9 mouse cellular contexts compared by ENCODE assay signal in genomic region chr5:76779094-76779615, GRCm38 (mm10).
DNase-seq lines count a peak whose midpoint lies in the region; ATAC-seq and TF ChIP-seq lines count a peak whose summit lies in the region.
"Had no signal": no experiment of that assay in that cellular context is flagged by ENCODE, and none has a peak within 500 bp of the region (broad histone marks: within the 10 kb centered on the region; RNA-seq: fewer than 3 reads in every experiment).

No protein-coding gene starts in this region.

- TF ChIP-seq EP300 in CH12.LX (IDR thresholded peaks at IDR 0.05; ENCODE audit: low read length): no peak

- peak overlapping the region in 1 of 3 experiments; percentile 38 for H3K4me3 ChIP-seq in CH12.LX (replicated peaks in 1 of 3; ENCODE audit: low read depth in 2 of 3, low read length in 2 of 3, poor library complexity in 1 of 3)
- H3K4me3 ChIP-seq in bone marrow macrophage, adult 2 months (ENCODE audit: insufficient read depth, low read length): peak overlapping the region; percentile 53
- no peak overlapping the region for H3K4me3 ChIP-seq in kidney, embryonic 15.5 days (replicated peaks)
- H3K4me3 ChIP-seq: embryonic facial prominence, embryonic 15.5 days had no signal

- no peaks in the 10 kb centered on the region for H3K79me2 ChIP-seq in CH12.LX (replicated peaks; ENCODE audit: control insufficient read depth, extremely low read depth, insufficient read depth, poor library complexity, severe bottlenecking)

- H3K9ac ChIP-seq in CH12.LX (ENCODE audit: insufficient read depth, low read depth): no peak overlapping the region
- no peak overlapping the region for H3K9ac ChIP-seq in kidney, embryonic 15.5 days
- H3K9ac ChIP-seq: embryonic facial prominence, embryonic 15.5 days had no signal

- H3K27ac ChIP-seq in CH12.LX (ENCODE audit: insufficient read depth, low read depth): no peak overlapping the region
- peak overlapping the region; percentile 49 for H3K27ac ChIP-seq in bone marrow macrophage, adult 2 months (ENCODE audit: insufficient read depth, low read depth, low read length)
- no peak overlapping the region for H3K27ac ChIP-seq in kidney, embryonic 15.5 days
- H3K27ac ChIP-seq: embryonic facial prominence, embryonic 15.5 days had no signal

- TF ChIP-seq CTCF in CH12.LX (conservative IDR thresholded peaks at IDR 0.05 in 1 of 2, IDR thresholded peaks at IDR 0.05 in 1 of 2; ENCODE audit: low read depth in 2 of 2, low read length in 2 of 2): no peak
- no peak for TF ChIP-seq CTCF in bone marrow macrophage, adult 2 months (IDR thresholded peaks at IDR 0.05; ENCODE audit: low read depth, low read length)

- WGBS in kidney, embryonic 15.5 days: 60% methylated on average over 14 of the region's 14 CpGs

- no peaks in the 10 kb centered on the region for H3K27me3 ChIP-seq in CH12.LX (replicated peaks)
- no peaks in the 10 kb centered on the region for H3K27me3 ChIP-seq in kidney, embryonic 15.5 days
- H3K27me3 ChIP-seq: embryonic facial prominence, embryonic 15.5 days had no signal

- H3K9me3 ChIP-seq in CH12.LX (replicated peaks; ENCODE audit: low read length): no peaks in the 10 kb centered on the region
- no peaks in the 10 kb centered on the region for H3K9me3 ChIP-seq in kidney, embryonic 15.5 days (replicated peaks)
- H3K9me3 ChIP-seq: embryonic facial prominence, embryonic 15.5 days had no signal

- dilution Hi-C loops in CH12.LX (cut with MboI; ENCODE audit: extremely low pct_ligation_motif_present, extremely low pct_unique_long_range_greater_than_20kb, low sequenced_read_pairs): no loop called here

- peaks cover 0 to 6% of the 10 kb centered on the region in 2 experiments; a peak in 2 of 4 replicates for H3K4me1 ChIP-seq in CH12.LX (ENCODE audit: control insufficient read depth in 1 of 2, insufficient read depth in 2 of 2)
- H3K4me1 ChIP-seq in bone marrow macrophage, adult 2 months (ENCODE audit: control insufficient read depth, insufficient read depth, low read length): peaks cover 5% of the 10 kb centered on the region
- H3K4me1 ChIP-seq in kidney, embryonic 15.5 days: 0 out of 2 replicates have a peak, but pooled peaks cover 5% of the 10 kb centered on the region

- H3K4me2 ChIP-seq in CH12.LX (ENCODE audit: insufficient read depth, low read depth, poor library complexity, severe bottlenecking): peak overlapping the region; percentile 69
- H3K4me2 ChIP-seq in kidney, embryonic 15.5 days: no peak overlapping the region
- H3K4me2 ChIP-seq: embryonic facial prominence, embryonic 15.5 days had no signal

- no peak for DNase-seq in CH12.LX (ENCODE audit: extremely low read depth)
- peak; percentile 8 for DNase-seq in induced T-regulatory cell, adult 2 months (ENCODE audit: low read depth)
- DNase-seq in cerebellum, adult 11 months: no peak
- no peak for DNase-seq in urinary bladder, postnatal 25 days (ENCODE audit: low spot score)
- DNase-seq in kidney, adult 18-20 months: no peak

- TF ChIP-seq POLR2A in CH12.LX (IDR thresholded peaks at IDR 0.05; ENCODE audit: low read depth, low read length): no peak
- TF ChIP-seq POLR2A in bone marrow macrophage, adult 2 months (IDR thresholded peaks at IDR 0.05; ENCODE audit: borderline replicate concordance, low read depth, low read length): no peak

- peak; percentile 88 for ATAC-seq in monocyte, adult 5-6 weeks (replicated peaks; ENCODE audit: insufficient number of reproducible peaks, low FRiP score, low TSS enrichment, poor library complexity, severe bottlenecking)
- ATAC-seq in kidney, embryonic 15.5 days (replicated peaks; ENCODE audit: low FRiP score): no peak

- in situ Hi-C loops in CH12.LX (cut with MboI; ENCODE audit: low pct_ligation_motif_present, low pct_unique_long_range_greater_than_20kb, low sequenced_read_pairs): no loop called here

- no peaks in the 10 kb centered on the region for H3K36me3 ChIP-seq in CH12.LX (replicated peaks in 1 of 2; ENCODE audit: control insufficient read depth in 1 of 2, insufficient read depth in 1 of 2, low read length in 1 of 2)
- no peaks in the 10 kb centered on the region for H3K36me3 ChIP-seq in kidney, embryonic 15.5 days
- H3K36me3 ChIP-seq: embryonic facial prominence, embryonic 15.5 days had no signal

- no peak for TF ChIP-seq RAD21 in CH12.LX (IDR thresholded peaks at IDR 0.05; ENCODE audit: low read depth, low read length)

TF ChIP-seq in CH12.LX, 34 proteins besides CTCF, POLR2A, EP300 and RAD21:
- TF ChIP-seq RCOR1 (conservative IDR thresholded peaks at IDR 0.05; ENCODE audit: low read depth, low read length): no peak
- TF ChIP-seq MAZ (IDR thresholded peaks at IDR 0.05; ENCODE audit: low read depth, low read length): no peak
- no peak for TF ChIP-seq MAX (IDR thresholded peaks at IDR 0.05; ENCODE audit: low read length)
- no peak for TF ChIP-seq CHD2 (IDR thresholded peaks at IDR 0.05; ENCODE audit: low read length)
- no peak for TF ChIP-seq USF2 (conservative IDR thresholded peaks at IDR 0.05; ENCODE audit: low read depth, low read length)
- no peak for TF ChIP-seq ZMIZ1 (IDR thresholded peaks at IDR 0.05; ENCODE audit: low read depth, low read length)
- TF ChIP-seq UBTF (IDR thresholded peaks at IDR 0.05; ENCODE audit: low read depth, low read length): no peak
- TF ChIP-seq CHD1 (IDR thresholded peaks at IDR 0.05; ENCODE audit: low read depth, low read length): no peak
- TF ChIP-seq ZKSCAN1 (IDR thresholded peaks at IDR 0.05; ENCODE audit: borderline replicate concordance, low read depth, low read length): no peak
- TF ChIP-seq USF1 (IDR thresholded peaks at IDR 0.05; ENCODE audit: low read depth, low read length): no peak
- no peak for TF ChIP-seq SIN3A (IDR thresholded peaks at IDR 0.05; ENCODE audit: low read length)
- no peak for TF ChIP-seq ETS1 (conservative IDR thresholded peaks at IDR 0.05; ENCODE audit: low read depth, low read length)
- TF ChIP-seq NRF1 (IDR thresholded peaks at IDR 0.05; ENCODE audit: low read depth, low read length): no peak
- no peak for TF ChIP-seq NELFE (IDR thresholded peaks at IDR 0.05; ENCODE audit: low read depth, low read length)
- TF ChIP-seq MYC (IDR thresholded peaks at IDR 0.05; ENCODE audit: low read depth, low read length): no peak
- TF ChIP-seq TCF12 (IDR thresholded peaks at IDR 0.05; ENCODE audit: low read depth, low read length): no peak
- TF ChIP-seq POLR2AphosphoS2 (IDR thresholded peaks at IDR 0.05; ENCODE audit: low read depth, low read length): no peak
- TF ChIP-seq GABPA (IDR thresholded peaks at IDR 0.05; ENCODE audit: insufficient replicate concordance, low read depth, low read length): no peak
